Mouse (Mus musculus): ENCODE measurements around the gene Arhgap8. TPM values are rescaled to one million over a fixed set of nuclear protein-coding genes. Genes with fewer than 3 reads are reported as not detected.
"Not testable (repeated sequence)": the region's sequence is repeated elsewhere in the genome, so short reads cannot be mapped to it uniquely, and the experiment has no call there.

The Arhgap8 gene
- polyA plus RNA-seq, 1 experiment from 2014 or later = not detected

DNA sequence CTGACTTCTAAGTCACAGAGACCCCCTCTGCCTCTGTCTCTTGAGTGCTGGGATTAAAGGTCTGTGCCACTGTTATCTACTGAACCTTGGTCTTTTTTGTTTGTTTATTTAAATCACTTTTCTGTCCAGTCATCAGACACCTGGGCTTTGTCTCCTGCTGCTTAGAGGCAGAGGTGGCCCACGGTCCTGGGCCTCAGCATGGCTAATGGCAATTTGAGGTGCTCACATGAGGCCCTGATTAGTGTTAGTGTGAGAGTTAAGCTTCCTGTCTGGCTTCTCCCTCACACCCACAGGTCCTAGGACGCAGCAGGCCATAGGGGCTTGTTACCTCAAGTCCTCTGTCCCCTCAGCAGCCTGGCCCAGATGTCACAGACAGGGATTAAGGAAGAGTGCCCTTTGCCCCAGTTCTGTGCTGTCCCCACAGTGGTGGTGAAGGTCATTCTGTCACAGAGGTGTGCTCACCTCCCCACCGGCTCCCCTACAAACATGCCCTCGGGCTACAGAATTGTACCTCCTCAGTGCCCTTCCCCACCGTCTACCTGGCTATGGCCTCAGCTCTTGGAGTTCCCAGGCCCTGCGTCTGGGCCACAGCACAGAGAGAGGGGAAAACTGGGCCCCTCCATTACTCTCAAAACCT, 12.8 kb upstream of the Arhgap8 start:
- Histone ChIP-seq H3K36me3 (ENCODE audit: inconsistent target) (no peaks in the 10 kb centered on the region), H3K27ac (no peak overlapping the region), H3K79me2 (ENCODE audit: inconsistent target) (no peaks in the 10 kb centered on the region), H3K4me3 (ENCODE audit: inconsistent target) (no peak overlapping the region)
- WGBS (ENCODE audit: missing documents) = 92% methylated on average over 6 of the region's 6 CpGs

DNA sequence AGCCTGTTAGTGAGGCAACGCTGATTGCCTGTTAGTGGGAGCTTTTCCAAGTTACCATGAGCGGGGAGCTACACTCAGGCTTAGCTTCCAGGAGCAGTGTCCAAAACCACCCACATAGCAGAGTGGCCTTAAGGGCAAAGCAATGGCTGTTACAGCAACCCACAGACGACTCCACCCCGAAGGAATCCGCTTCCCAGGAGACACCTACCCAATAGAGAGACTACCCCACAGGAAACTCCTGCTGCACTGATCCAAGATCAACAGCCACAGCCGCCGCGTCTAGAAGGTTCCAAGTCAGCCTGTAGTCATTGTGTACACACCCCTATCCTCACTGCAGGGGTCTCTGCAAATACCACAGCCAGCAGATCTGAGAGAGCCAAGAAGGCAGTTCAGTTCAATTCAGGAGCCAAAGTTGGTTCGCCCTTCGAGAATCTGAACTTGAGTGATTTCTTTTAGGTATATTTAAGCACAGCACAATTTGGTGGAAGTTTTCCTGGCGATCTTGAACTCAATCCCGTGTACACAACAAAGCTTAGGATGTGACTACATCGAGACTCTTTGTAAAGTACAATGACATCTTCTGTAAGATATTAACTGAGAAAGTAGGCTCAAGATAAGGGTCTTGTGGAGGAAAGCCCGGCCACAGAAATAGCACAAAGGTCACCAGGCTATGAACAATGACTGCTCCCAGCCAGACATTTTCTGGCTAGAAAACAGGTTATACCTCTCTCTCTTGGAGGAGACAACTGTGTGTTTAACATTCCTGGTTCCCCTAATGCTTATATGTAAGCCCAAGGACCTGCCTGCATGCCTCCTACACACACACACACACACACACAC, 7.1 kb upstream of the Arhgap8 start:
- Histone ChIP-seq H3K4me3 (ENCODE audit: inconsistent target) (no peak overlapping the region), H3K27ac (no peak overlapping the region), H3K79me2 (ENCODE audit: inconsistent target) (no peaks in the 10 kb centered on the region), H3K36me3 (ENCODE audit: inconsistent target) (no peaks in the 10 kb centered on the region)
- 91% methylated on average over 14 of the region's 14 CpGs for WGBS (ENCODE audit: missing documents)

DNA sequence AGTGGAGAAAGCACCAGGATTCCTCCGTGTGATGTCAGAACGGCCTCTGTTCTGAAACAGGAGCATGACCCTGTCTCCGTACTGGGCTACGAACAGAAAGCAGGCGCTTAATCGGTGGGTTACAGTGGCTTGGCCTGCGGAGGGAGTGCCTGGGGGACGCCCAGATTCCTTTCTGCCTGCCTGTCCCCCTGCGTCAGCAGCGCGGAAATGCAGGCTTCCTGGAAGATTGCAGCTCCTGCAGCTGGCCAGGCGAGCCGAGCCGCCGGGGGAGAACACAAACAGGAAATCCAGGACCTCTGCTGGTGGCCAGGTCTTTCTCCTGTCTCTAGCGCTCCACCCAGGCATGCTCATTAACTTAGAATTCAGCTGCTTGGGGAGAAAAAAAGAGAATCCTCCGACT, 5.1 kb upstream of the Arhgap8 start:
- Histone ChIP-seq H3K36me3 (ENCODE audit: inconsistent target) (no peaks in the 10 kb centered on the region), H3K27ac (no peak overlapping the region), H3K4me3 (ENCODE audit: inconsistent target) (no peak overlapping the region), H3K79me2 (ENCODE audit: inconsistent target) (no peaks in the 10 kb centered on the region)
- whole genome bisulfite sequencing (ENCODE audit: missing documents) = 2% methylated on average over 17 of the region's 17 CpGs

DNA sequence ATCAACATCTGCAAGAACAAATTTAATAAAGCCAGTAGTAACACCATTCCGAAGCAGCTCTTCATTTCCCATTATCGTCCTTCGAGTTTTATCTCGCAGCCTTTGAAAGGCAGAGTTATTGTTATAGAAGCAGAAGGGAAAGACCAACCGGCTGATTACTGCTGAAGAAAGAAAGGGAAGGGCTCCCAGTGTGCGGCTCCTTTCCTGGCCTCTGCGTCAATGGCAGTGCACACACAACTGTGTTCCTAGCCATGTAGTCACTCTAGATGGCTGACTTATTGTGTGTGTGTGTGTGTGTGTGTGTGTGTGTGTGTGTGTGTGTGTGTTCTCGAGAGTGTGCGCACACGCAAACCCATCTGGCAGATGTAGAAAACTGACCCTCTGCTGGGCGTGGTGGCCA, 4.7 kb upstream of the Arhgap8 start:
- H3K27ac ChIP-seq = no peak overlapping the region
- no peak overlapping the region for H3K4me3 ChIP-seq (ENCODE audit: inconsistent target)
- WGBS (ENCODE audit: missing documents) = 39% methylated on average over 11 of the region's 11 CpGs
- H3K36me3 ChIP-seq (ENCODE audit: inconsistent target) = no peaks in the 10 kb centered on the region
- no peaks in the 10 kb centered on the region for H3K79me2 ChIP-seq (ENCODE audit: inconsistent target)

DNA sequence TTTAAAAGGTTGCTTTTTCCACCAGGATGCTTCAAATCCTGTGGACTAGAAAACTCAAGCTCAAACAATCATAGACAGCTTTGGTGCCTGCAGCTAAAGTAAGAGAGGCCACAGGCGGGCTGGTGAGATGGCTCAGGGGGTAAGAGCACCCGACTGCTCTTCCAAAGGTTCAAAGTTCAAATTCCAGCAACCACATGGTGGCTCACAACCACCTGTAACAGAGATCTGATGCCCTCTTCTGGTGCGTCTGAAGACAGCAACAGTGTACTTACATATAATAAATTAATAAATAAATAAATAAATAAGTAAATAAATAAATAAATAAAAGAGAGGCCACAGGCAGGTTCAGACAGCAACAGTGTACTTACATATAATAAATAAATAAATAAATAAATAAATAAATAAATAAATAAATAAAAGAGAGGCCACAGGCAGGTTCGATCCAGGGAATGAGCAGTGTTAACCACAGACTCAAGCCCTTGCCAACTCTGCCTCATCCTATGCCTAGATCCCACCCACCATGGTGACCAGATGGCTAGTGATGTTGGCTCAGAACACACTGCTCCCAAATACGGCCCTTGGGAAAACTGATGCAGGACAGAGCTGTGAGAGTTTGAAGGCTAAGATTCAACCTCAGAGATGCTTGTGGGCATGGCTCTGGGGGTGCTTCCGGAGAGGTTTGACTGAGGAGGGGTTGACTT, 2.1 kb upstream of the Arhgap8 start:
- H3K79me2 ChIP-seq (ENCODE audit: inconsistent target); H3K4me3 ChIP-seq (ENCODE audit: inconsistent target); H3K36me3 ChIP-seq (ENCODE audit: inconsistent target); H3K27ac ChIP-seq: not testable (repeated sequence)
- WGBS (ENCODE audit: missing documents) = 67% methylated on average over 5 of the region's 6 CpGs

DNA sequence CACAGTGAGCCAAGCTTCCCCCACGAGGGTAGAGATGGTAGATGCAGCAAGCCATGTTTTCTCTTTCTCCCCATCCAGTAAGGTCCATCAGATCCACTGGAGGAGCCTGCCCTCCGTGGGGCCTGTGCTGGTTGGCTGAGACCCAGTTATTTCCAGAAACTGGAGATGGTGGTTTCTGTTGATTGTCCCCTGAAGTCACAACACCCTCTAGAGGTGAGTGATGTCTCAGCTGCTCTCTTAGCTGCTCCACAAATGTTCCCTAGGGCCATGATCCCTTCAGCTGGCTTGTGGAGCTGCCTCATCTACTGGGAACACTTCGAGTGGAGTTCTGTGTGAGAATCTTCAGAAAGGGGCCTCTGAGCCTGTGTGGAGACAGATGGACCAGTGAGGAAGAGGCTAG, 1.1 kb upstream of the Arhgap8 start:
- Histone ChIP-seq H3K36me3 (ENCODE audit: inconsistent target) (no peaks in the 10 kb centered on the region), H3K79me2 (ENCODE audit: inconsistent target) (no peaks in the 10 kb centered on the region), H3K27ac (no peak overlapping the region), H3K4me3 (ENCODE audit: inconsistent target) (no peak overlapping the region)
- 71% methylated on average over 3 of the region's 3 CpGs for WGBS (ENCODE audit: missing documents)

DNA sequence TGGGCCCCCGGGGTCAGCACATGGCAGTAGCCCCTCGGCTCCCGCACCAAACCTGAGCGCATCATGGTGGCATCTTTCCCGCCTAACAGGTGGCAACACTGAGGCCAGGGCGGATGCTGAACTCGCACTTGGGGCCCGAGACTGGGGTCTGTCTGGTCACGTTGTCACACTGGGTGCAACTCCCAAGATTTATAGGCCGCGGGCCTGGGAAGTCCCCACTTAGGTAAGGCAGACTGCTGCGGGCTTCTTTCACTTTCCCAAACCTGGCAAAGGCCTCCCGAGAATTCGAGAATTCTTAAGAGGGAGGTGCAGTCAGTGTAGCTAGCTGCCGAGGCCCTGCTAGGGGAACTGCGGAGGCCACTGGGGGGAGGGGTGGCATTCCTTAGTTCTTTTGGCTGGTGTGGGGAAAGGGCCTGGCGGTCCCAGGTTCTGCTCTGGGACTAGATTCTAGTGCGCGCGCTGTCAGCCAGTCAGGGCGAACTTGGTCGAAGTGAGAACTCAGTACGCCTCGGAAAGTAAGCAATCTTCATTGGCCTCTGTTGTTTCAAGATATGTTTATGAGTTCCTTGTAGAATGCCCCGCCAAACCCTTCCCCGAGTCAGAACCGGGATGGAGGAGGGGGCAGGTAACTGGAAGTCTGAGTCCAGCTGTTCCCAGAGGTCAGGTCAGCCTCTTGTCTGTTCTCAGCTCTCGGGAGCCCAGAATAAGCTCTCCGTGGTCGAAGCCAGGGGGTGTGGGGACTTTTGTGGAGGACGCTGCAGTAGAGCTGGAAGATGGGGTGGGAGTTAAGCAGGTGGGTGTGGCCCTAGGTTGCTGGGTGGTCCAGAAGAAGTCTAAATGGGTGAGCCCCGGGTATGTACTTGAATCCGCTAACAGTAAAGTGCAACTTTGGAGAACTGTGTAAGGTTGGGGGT, 696 bp downstream of the Arhgap8 start:
- no peak overlapping the region for H3K4me3 ChIP-seq (ENCODE audit: inconsistent target)
- WGBS (ENCODE audit: missing documents) = 5% methylated on average over 33 of the region's 33 CpGs
- no peak overlapping the region for H3K27ac ChIP-seq
- no peaks in the 10 kb centered on the region for H3K79me2 ChIP-seq (ENCODE audit: inconsistent target)
- no peaks in the 10 kb centered on the region for H3K36me3 ChIP-seq (ENCODE audit: inconsistent target)

DNA sequence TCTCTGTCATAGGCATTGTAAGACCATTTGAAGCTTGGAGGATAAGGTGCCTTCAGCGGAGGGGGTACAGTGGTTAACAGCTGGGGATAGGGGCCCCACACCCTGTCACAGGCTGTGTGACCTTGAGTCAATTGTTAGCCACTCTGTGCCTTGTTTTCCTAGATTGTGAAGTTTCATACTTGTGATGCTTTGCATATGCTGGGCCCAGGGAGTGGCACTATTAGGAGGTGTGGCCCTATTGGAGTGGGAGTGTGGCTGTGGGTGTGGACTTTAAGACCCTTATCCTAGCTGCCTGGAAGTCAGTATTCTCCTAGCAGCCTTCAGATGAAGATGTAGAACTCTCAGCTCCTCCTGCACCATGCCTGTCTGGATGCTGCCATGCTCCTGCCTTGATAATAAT, 3.8 kb downstream of the Arhgap8 start:
- H3K4me3 ChIP-seq (ENCODE audit: inconsistent target); H3K36me3 ChIP-seq (ENCODE audit: inconsistent target); H3K79me2 ChIP-seq (ENCODE audit: inconsistent target); H3K27ac ChIP-seq: not testable (repeated sequence)
- 87% methylated on average over 1 of the region's 1 CpGs for WGBS (ENCODE audit: missing documents)

DNA sequence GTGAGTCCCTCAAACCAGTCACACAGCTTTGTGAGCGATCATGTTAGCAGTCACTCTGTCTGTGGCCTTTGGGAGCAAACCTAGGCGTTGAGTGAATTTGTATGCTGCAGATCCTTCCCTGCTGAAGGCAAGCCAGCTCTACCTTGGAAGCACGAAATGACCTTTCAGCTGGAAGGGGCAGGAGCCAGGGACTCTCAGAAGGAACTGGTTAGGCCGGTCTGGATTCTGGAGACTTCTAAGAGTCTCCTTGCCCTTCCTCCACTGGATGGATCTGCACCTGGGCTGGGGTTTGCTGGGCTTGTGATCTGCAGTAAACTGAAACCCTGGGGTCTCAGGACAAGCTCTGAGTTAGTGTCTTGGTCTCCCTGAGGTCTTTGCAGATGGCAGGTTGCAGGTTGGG, 4.3 kb downstream of the Arhgap8 start:
- Histone ChIP-seq H3K36me3 (ENCODE audit: inconsistent target) (no peaks in the 10 kb centered on the region), H3K27ac (no peak overlapping the region), H3K79me2 (ENCODE audit: inconsistent target) (no peaks in the 10 kb centered on the region), H3K4me3 (ENCODE audit: inconsistent target) (no peak overlapping the region)
- WGBS (ENCODE audit: missing documents) = 91% methylated on average over 4 of the region's 4 CpGs

DNA sequence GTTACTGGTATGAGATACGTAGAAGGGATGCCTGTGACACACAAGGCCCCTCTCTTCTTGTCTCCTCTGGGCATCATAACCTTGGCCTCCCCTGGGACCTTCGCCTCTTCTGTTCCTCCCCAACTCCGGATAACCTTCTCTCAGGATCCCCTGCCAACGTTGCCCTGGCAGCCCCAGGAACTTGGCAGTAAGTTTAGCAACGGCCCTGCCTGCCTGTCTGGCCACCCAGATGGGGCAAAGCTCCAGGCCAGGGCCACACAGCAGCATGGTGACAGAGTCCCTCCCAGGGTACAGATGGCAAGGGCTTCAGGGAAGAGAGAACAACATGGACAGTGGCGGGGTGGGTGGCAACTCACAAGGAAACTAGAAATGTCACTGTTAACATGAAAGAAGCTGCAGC, 9.8 kb downstream of the Arhgap8 start:
- Histone ChIP-seq H3K27ac (no peak overlapping the region), H3K36me3 (ENCODE audit: inconsistent target) (no peaks in the 10 kb centered on the region), H3K79me2 (ENCODE audit: inconsistent target) (no peaks in the 10 kb centered on the region), H3K4me3 (ENCODE audit: inconsistent target) (no peak overlapping the region)
- WGBS (ENCODE audit: missing documents) = 80% methylated on average over 6 of the region's 6 CpGs

DNA sequence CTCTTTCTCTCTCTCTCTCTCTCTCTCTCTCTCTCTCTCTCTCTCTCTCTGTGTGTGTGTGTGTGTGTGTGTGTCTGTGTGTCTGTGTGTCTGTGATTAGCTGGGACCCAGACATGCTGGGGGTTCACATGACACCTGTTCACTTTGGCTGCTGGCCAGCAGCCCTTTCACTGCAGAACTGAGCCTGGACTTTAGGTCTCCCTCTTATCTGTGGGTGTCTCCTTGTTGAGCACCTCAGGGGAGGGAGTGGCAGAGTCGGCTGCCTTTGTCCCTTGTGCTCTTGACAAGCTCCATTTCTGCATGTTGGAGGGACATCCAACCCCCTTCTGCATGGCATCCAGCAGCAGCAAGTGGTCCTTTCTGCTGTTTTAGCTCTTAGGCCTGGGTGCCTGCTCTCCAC, 11.0 kb downstream of the Arhgap8 start:
- no peak overlapping the region for H3K27ac ChIP-seq
- no peak overlapping the region for H3K4me3 ChIP-seq (ENCODE audit: inconsistent target)
- no peaks in the 10 kb centered on the region for H3K36me3 ChIP-seq (ENCODE audit: inconsistent target)
- no peaks in the 10 kb centered on the region for H3K79me2 ChIP-seq (ENCODE audit: inconsistent target)
- 58% methylated on average over 1 of the region's 1 CpGs for WGBS (ENCODE audit: missing documents)

DNA sequence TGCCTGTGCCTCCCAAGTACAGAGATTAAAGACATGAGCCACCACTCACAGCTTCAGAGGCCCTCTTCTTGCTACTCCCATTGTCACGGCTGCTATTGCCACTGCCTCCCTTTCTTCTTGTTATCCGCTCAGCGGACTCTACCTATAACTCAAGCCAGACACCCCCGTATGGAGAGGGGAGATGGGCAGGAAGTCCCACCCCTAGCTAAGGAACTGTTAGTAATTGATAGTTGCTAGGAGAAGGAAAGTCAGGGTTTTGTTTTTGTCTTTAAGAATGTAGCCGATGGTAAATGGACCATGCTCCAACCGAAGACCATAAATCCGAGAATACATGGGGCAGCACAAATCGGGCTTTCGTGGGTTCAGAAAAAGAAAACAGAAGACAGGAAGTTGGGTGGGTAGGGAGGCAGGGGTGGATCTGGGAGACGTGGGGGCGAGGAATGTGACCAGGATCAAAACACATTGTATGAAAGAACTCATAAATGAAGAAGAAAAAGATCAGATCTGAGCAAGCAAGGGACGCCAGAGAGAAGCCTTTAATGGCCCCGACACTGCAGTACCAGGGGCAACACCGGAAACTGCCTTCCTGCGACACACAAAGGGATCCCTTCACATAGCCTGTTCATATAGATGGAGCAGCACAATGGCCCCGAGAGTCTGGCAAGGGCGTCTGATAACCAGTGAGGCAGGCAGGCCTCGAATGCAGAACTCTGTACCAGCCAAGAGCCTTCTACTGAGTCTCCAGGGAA, 12.0 kb downstream of the Arhgap8 start:
- Histone ChIP-seq H3K4me3 (ENCODE audit: inconsistent target) (no peak overlapping the region), H3K27ac (no peak overlapping the region), H3K79me2 (ENCODE audit: inconsistent target) (no peaks in the 10 kb centered on the region), H3K36me3 (ENCODE audit: inconsistent target) (no peaks in the 10 kb centered on the region)
- WGBS (ENCODE audit: missing documents) = 66% methylated on average over 18 of the region's 18 CpGs

DNA sequence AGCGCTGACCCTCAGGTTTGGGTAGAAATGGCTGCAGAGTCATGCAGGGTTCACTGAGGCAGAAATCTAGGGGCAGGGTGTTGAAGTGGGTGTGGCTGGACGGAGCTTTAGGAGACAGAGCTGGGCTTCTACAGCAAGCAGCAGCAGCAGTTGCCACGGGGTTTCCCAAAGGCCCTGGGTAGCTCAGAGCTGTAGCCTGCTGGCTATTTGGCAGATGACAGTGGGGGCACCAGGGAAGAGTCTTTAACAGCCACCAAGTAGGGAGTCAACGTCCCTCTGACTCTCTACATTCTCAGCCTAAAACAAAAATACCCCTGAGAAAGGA, 12.5 kb downstream of the Arhgap8 start:
- Histone ChIP-seq H3K36me3 (ENCODE audit: inconsistent target) (no peaks in the 10 kb centered on the region), H3K4me3 (ENCODE audit: inconsistent target) (no peak overlapping the region), H3K79me2 (ENCODE audit: inconsistent target) (no peaks in the 10 kb centered on the region), H3K27ac (no peak overlapping the region)
- WGBS (ENCODE audit: missing documents) = 86% methylated on average over 4 of the region's 4 CpGs
